Mouse (Mus musculus): Measurements from ENCODE around the gene Trp73. TPM values are rescaled to one million over a fixed set of nuclear protein-coding genes. Genes with fewer than 3 reads are reported as not detected.
A peak's percentile ranks its signal among the peaks of the same experiment; 100 is the strongest.

Gene Trp73
- polyA plus RNA-seq, 1 experiment from 2014 or later: 0.04 TPM

- WGBS: 28% methylated on average over 13 of the region's 13 CpGs
Measured at GRCm38 (mm10) chr4:154010907-154011645, 128.9 kb downstream of the Trp73 start.

DNA sequence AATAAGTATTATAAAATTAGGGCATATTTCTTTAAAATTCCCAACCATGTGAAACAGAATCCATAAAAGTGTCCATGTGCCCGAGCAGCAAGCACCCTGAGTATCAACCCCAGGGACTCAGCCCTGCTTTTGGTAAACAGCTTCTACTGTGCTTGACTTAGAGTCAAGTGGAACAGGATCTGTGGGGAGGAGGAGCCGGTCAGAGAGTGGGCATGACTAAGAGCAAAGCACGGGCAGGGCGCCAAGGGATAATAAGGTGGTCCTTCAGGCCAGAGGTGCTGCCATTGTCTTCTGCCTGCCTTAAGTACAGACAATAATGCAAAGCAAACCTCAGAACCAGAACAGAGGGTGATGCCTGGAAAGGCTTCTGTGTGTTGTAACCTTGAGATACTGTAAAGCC, 132.2 kb downstream of the Trp73 start:
- H3K27me3 ChIP-seq (replicated peaks): no peaks in the 10 kb centered on the region
- H3K9me3 ChIP-seq (replicated peaks): no peaks in the 10 kb centered on the region
- WGBS: 80% methylated on average over 4 of the region's 4 CpGs
- peaks cover 13% of the 10 kb centered on the region for H3K4me1 ChIP-seq
- no peak for ATAC-seq (ENCODE audit: low FRiP score)
- H3K36me3 ChIP-seq: peaks cover 49% of the 10 kb centered on the region
- no peak overlapping the region for H3K9ac ChIP-seq (replicated peaks)
- H3K4me2 ChIP-seq: no peak overlapping the region
- H3K27ac ChIP-seq (replicated peaks): no peak overlapping the region
- H3K4me3 ChIP-seq (replicated peaks): no peak overlapping the region

More at GRCm38 (mm10) chr4:154010907-154011645, 128.9 kb downstream of the Trp73 start:
- peak overlapping the region; percentile 71 for H3K4me3 ChIP-seq (replicated peaks)
- peak overlapping the region; percentile 67 for H3K27ac ChIP-seq (replicated peaks)
- no peak; the same call in 1 of the 2 replicates for ATAC-seq (ENCODE audit: low FRiP score)
- H3K9ac ChIP-seq (replicated peaks): peak overlapping the region; percentile 78
- H3K9me3 ChIP-seq (replicated peaks): no peaks in the 10 kb centered on the region
- peak overlapping the region; percentile 97 for H3K4me2 ChIP-seq
- H3K27me3 ChIP-seq (replicated peaks): no peaks in the 10 kb centered on the region
- H3K4me1 ChIP-seq: peaks cover 28% of the 10 kb centered on the region
- H3K36me3 ChIP-seq: peaks cover 28% of the 10 kb centered on the region

GRCm38 (mm10) chr4:154006264-154006663, 133.7 kb downstream of the Trp73 start:
- H3K4me2 ChIP-seq: no peak overlapping the region
- H3K4me1 ChIP-seq: peaks cover 5% of the 10 kb centered on the region
- no peak for ATAC-seq (ENCODE audit: low FRiP score)
- H3K36me3 ChIP-seq: peaks cover 59% of the 10 kb centered on the region
- no peaks in the 10 kb centered on the region for H3K27me3 ChIP-seq (replicated peaks)
- H3K9me3 ChIP-seq (replicated peaks): no peaks in the 10 kb centered on the region
- 95% methylated on average over 6 of the region's 6 CpGs for WGBS
- no peak overlapping the region for H3K9ac ChIP-seq (replicated peaks)
- H3K4me3 ChIP-seq (replicated peaks): no peak overlapping the region
- H3K27ac ChIP-seq (replicated peaks): no peak overlapping the region

Other genes starting within 250 kb of the Trp73 start
- gene A430005L14Rik, start 183.0 kb downstream of the Trp73 start, polyA plus RNA-seq (2015; fragmentation: Nextera tagmentation; extraction: Ambion mirVana): 52.8 and 56.6 TPM in 2 replicates
- gene Dffb, start 165.1 kb downstream of the Trp73 start, polyA plus RNA-seq (2015; fragmentation: Nextera tagmentation; extraction: Ambion mirVana): 11.3 and 12.6 TPM in 2 replicates
- 15.6 and 17.5 TPM in 2 replicates for gene Cep104, start 165.0 kb downstream of the Trp73 start, polyA plus RNA-seq (2015; fragmentation: Nextera tagmentation; extraction: Ambion mirVana)
- 19.2 and 20.5 TPM in 2 replicates for gene Lrrc47, start 128.5 kb downstream of the Trp73 start, polyA plus RNA-seq (2015; fragmentation: Nextera tagmentation; extraction: Ambion mirVana)
- 18.3 and 21.1 TPM in 2 replicates for gene Smim1, start 114.0 kb downstream of the Trp73 start, polyA plus RNA-seq (2015; fragmentation: Nextera tagmentation; extraction: Ambion mirVana)
- gene Ccdc27, start 97.5 kb downstream of the Trp73 start, polyA plus RNA-seq (2015; fragmentation: Nextera tagmentation; extraction: Ambion mirVana): not detected in 2 replicates
- gene Wrap73, start 2.2 kb upstream of the Trp73 start, polyA plus RNA-seq (2015; fragmentation: Nextera tagmentation; extraction: Ambion mirVana): 41.9 and 43.2 TPM in 2 replicates
- gene Tprgl, start 20.5 kb upstream of the Trp73 start, polyA plus RNA-seq (2015; fragmentation: Nextera tagmentation; extraction: Ambion mirVana): 181 and 193 TPM in 2 replicates
- 10.7 and 11.7 TPM in 2 replicates for gene Megf6, start 30.5 kb upstream of the Trp73 start, polyA plus RNA-seq (2015; fragmentation: Nextera tagmentation; extraction: Ambion mirVana)
- gene Arhgef16, start 161.5 kb upstream of the Trp73 start, polyA plus RNA-seq (2015; fragmentation: Nextera tagmentation; extraction: Ambion mirVana): 0.91 and 9.6 TPM in 2 replicates
- gene B230104I21Rik, start 195.9 kb upstream of the Trp73 start, polyA plus RNA-seq (2015; fragmentation: Nextera tagmentation; extraction: Ambion mirVana): not detected in 2 replicates

All from neural tube, embryonic 15.5 days (tissue).